25 mouse cellular contexts compared by ENCODE assay signal in the genomic region with DNA sequence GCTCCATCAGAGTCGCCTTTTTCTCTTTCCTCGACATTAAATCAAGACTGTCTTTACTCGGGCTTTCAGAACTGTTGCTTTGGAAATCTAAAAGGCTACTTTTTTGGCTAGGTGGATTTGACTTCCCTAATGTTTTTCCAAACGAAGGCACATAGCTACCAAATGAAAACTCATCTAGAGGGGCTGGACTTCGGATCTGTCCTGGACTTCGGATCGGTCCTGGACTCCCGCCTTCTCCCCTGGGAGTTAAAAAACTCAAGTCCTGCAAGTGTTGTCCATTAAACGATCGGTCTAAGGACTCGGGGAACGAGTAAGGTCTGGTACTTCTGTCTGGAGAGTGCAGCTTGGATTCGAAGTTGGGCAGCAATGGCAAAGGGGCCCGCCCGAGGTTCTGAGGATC.
"Had no signal": no experiment of that assay in that cellular context is flagged by ENCODE, and none has a peak within 500 bp of the region (broad histone marks: within the 10 kb centered on the region; RNA-seq: fewer than 3 reads in every experiment).

No protein-coding gene starts in this region.

- H3K27me3 ChIP-seq: heart, embryonic 12.5 days; hindbrain, embryonic 12.5 days; intestine, embryonic 15.5 days; kidney, embryonic 15.5 days; limb, embryonic 12.5 days; liver, embryonic 13.5 days; liver, embryonic 15.5 days had no signal

- DNase-seq: gastrocnemius, postnatal 10 days; gastrocnemius, postnatal 36 days; heart, adult 18-20 months; heart, postnatal 10 days; heart, postnatal 4 days; kidney, postnatal 10 days; liver; liver, embryonic 13.5 days had no signal

- H3K9me3 ChIP-seq: heart, embryonic 10.5 days; heart, embryonic 12.5 days; hindbrain, embryonic 10.5 days; hindbrain, embryonic 12.5 days; intestine, embryonic 15.5 days; kidney, embryonic 15.5 days; limb, embryonic 10.5 days; limb, embryonic 12.5 days; liver, embryonic 13.5 days; liver, embryonic 15.5 days had no signal

- H3K36me3 ChIP-seq: liver, embryonic 13.5 days; liver, embryonic 15.5 days had no signal

- H3K27ac ChIP-seq: heart, embryonic 10.5 days; hindbrain, embryonic 10.5 days; hindbrain, embryonic 12.5 days; hindbrain, embryonic 14.5 days; intestine, embryonic 15.5 days; kidney, embryonic 15.5 days; layer of hippocampus, adult 2 months; left cerebral cortex, adult 2 months; limb, embryonic 10.5 days; limb, embryonic 12.5 days; liver, embryonic 13.5 days; liver, embryonic 15.5 days had no signal

- H3K4me3 ChIP-seq: heart, embryonic 10.5 days; heart, embryonic 12.5 days; hindbrain, embryonic 10.5 days; hindbrain, embryonic 12.5 days; intestine, embryonic 15.5 days; kidney, embryonic 15.5 days; layer of hippocampus, adult 2 months; left cerebral cortex, adult 2 months; limb, embryonic 10.5 days; limb, embryonic 12.5 days; liver, embryonic 13.5 days; liver, embryonic 15.5 days had no signal

- ATAC-seq: forebrain, embryonic 16.5 days; hindbrain, embryonic 16.5 days; inflammation-experienced regulatory T-cells, adult 6 months; intestine, embryonic 15.5 days; intestine, postnatal 0 days had no signal

- H3K4me1 ChIP-seq: heart, embryonic 10.5 days; heart, embryonic 12.5 days; hindbrain, embryonic 10.5 days; hindbrain, embryonic 12.5 days; intestine, embryonic 15.5 days; kidney, embryonic 15.5 days; limb, embryonic 10.5 days; limb, embryonic 12.5 days; liver, embryonic 13.5 days; liver, embryonic 15.5 days had no signal

- H3K9ac ChIP-seq: heart, embryonic 12.5 days; hindbrain, embryonic 12.5 days; hindbrain, embryonic 14.5 days; intestine, embryonic 15.5 days; kidney, embryonic 15.5 days; limb, embryonic 12.5 days; liver, embryonic 13.5 days; liver, embryonic 15.5 days had no signal

- H3K4me2 ChIP-seq: heart, embryonic 12.5 days; hindbrain, embryonic 12.5 days; hindbrain, embryonic 14.5 days; intestine, embryonic 15.5 days; kidney, embryonic 15.5 days; limb, embryonic 12.5 days; liver, embryonic 11.5 days; liver, embryonic 13.5 days; liver, embryonic 15.5 days had no signal
